Mouse (Mus musculus): ENCODE data around the gene Ccdc153.

GRCm38 (mm10) chr9:44240911-44241310, 435 bp downstream of the Ccdc153 start:
- TF ChIP-seq CTCF (conservative IDR thresholded peaks at IDR 0.05; ENCODE audit: insufficient read depth, insufficient read length, low read depth, low read length) (no peak), POLR2A (IDR thresholded peaks at IDR 0.05; ENCODE audit: low read depth, low read length) (no peak)
